Mouse (Mus musculus) ES-Bruce4 (cell line): ENCODE measurements around the gene Spata19. TPM values are rescaled to one million over a fixed set of nuclear protein-coding genes. Genes with fewer than 3 reads are reported as not detected.

ENCODE experiments used
- H3K27ac ChIP-seq: 2 replicates; pipeline ENCODE4 v1.5.1; 2012; ENCODE audit warnings: low read length, inconsistent platforms; ENCODE audit not compliant: insufficient read depth
- H3K27me3 ChIP-seq: 2 replicates; pipeline ENCODE4 v1.6.1; 2012; ENCODE audit warnings: mild to moderate bottlenecking, low read length, inconsistent platforms; ENCODE audit not compliant: control insufficient read depth, poor library complexity, insufficient read depth, severe bottlenecking
- H3K36me3 ChIP-seq: 2 replicates; pipeline ENCODE4 v1.6.1; 2012; ENCODE audit warnings: inconsistent platforms, mild to moderate bottlenecking, low read length, moderate library complexity; ENCODE audit not compliant: control insufficient read depth, poor library complexity, insufficient read depth, severe bottlenecking
- H3K4me1 ChIP-seq: one replicate; pipeline ENCODE4 v1.8.1; 2011; ENCODE audit warnings: low read length; ENCODE audit not compliant: control insufficient read depth, insufficient read depth
- H3K4me3 ChIP-seq: 2 replicates; pipeline ENCODE4 v1.5.1; 2011; ENCODE audit warnings: low read depth, mild to moderate bottlenecking, low read length
- H3K9ac ChIP-seq: 2 replicates; pipeline ENCODE4 v1.6.1; 2012; ENCODE audit warnings: low read depth, mild to moderate bottlenecking, inconsistent platforms; ENCODE audit not compliant: poor library complexity, severe bottlenecking
- H3K9me3 ChIP-seq: replicated peaks from 2 replicates; pipeline ENCODE4 v1.6.1; 2012; ENCODE audit warnings: mild to moderate bottlenecking, low read length, inconsistent platforms; ENCODE audit not compliant: control insufficient read depth, poor library complexity, insufficient read depth, severe bottlenecking
- CTCF ChIP-seq: IDR thresholded peaks from one replicate; pipeline ENCODE4 v1.8.1; 2011; ENCODE audit warnings: low read depth, low read length
- EP300 ChIP-seq: IDR thresholded peaks from 2 replicates; pipeline ENCODE4 v1.6.1; 2011; ENCODE audit warnings: low read depth, low read length; ENCODE audit not compliant: insufficient read depth
- POLR2A ChIP-seq: IDR thresholded peaks from one replicate; pipeline ENCODE4 v1.8.1; 2011; ENCODE audit warnings: low read length; ENCODE audit not compliant: insufficient read depth
- polyA plus RNA-seq: library from polyadenylated mRNA; stranded (reverse); fragments of >200 nt; gene quantifications from 2 replicates; pipeline ENCODE4 v1.2.4, GENCODE M21; 2011; ENCODE audit warnings: low read depth; ENCODE audit not compliant: missing spikeins, insufficient read depth, insufficient read length

Spata19 gene
- polyA plus RNA-seq, 1 experiment = not detected

- no peaks in the 10 kb centered on the region for H3K36me3 ChIP-seq
Observed at GRCm38 (mm10) chr9:27386951-27387350, 9.6 kb upstream of the Spata19 start.

GRCm38 (mm10) chr9:27401169-27401568 is 4.6 kb downstream of the Spata19 start:
- H3K4me1 ChIP-seq = no peaks in the 10 kb centered on the region
- TF ChIP-seq CTCF = no peak
- no peak for TF ChIP-seq POLR2A
- no peak for TF ChIP-seq EP300

More at GRCm38 (mm10) chr9:27386951-27387350, 9.6 kb upstream of the Spata19 start:
- H3K4me1 ChIP-seq = no peaks in the 10 kb centered on the region
- no peak overlapping the region for H3K27ac ChIP-seq
- TF ChIP-seq POLR2A (no peak), EP300 (no peak), CTCF (no peak)
- H3K9me3 ChIP-seq = 0 out of 2 replicates have a peak, but pooled peaks cover 3% of the 10 kb centered on the region
- no peak overlapping the region for H3K4me3 ChIP-seq
- no peaks in the 10 kb centered on the region for H3K27me3 ChIP-seq
- no peak overlapping the region for H3K9ac ChIP-seq

DNA sequence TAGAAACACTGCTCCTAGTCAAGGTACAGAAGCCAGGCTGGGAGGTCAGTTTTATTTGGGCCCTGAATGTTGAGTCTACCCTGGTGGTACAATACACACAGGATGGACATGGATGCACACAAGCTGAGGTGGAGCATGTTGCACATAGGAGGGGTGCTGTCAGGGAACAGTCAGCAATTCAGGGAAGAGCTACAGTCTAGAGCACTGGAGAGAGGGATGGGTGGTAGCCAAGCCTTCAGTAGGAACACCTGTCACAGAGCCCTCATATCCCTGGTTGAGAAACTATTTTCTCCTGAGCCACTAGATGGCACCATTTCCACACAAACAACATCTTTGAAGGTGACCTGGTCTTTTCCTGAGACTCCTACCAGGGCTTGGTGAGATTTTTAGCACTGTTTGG is 13.1 kb downstream of the Spata19 start:
- Histone ChIP-seq H3K4me3 (no peak overlapping the region), H3K4me1 (no peaks in the 10 kb centered on the region), H3K9me3 (no peaks in the 10 kb centered on the region), H3K27ac (no peak overlapping the region), H3K9ac (no peak overlapping the region), H3K27me3 (no peaks in the 10 kb centered on the region), H3K36me3 (no peaks in the 10 kb centered on the region)
- TF ChIP-seq EP300 (no peak), POLR2A (no peak), CTCF (peak; percentile 20)

More at GRCm38 (mm10) chr9:27401169-27401568, 4.6 kb downstream of the Spata19 start:
- Histone ChIP-seq H3K27me3 (no peaks in the 10 kb centered on the region), H3K4me3 (no peak overlapping the region), H3K36me3 (no peaks in the 10 kb centered on the region), H3K27ac (no peak overlapping the region), H3K9me3 (no peaks in the 10 kb centered on the region), H3K9ac (no peak overlapping the region)

- Histone ChIP-seq H3K27me3 (no peaks in the 10 kb centered on the region), H3K9ac (no peak overlapping the region), H3K4me1 (no peaks in the 10 kb centered on the region), H3K36me3 (no peaks in the 10 kb centered on the region), H3K4me3 (peak overlapping the region; percentile 41), H3K9me3 (no peaks in the 10 kb centered on the region), H3K27ac (no peak overlapping the region)
- TF ChIP-seq POLR2A (no peak), CTCF (peak; percentile 91), EP300 (no peak)
Observed at GRCm38 (mm10) chr9:27414058-27414460, 17.5 kb downstream of the Spata19 start.

GRCm38 (mm10) chr9:27424511-27424910 is 27.9 kb downstream of the Spata19 start:
- TF ChIP-seq EP300 (no peak), CTCF (no peak), POLR2A (no peak)
- no peak overlapping the region for H3K4me3 ChIP-seq
- no peaks in the 10 kb centered on the region for H3K27me3 ChIP-seq
- H3K27ac ChIP-seq = no peak overlapping the region
- no peaks in the 10 kb centered on the region for H3K4me1 ChIP-seq
- H3K36me3 ChIP-seq = no peaks in the 10 kb centered on the region
- no peak overlapping the region for H3K9ac ChIP-seq
- H3K9me3 ChIP-seq = no peaks in the 10 kb centered on the region

GRCm38 (mm10) chr9:27428552-27428951 is 32.0 kb downstream of the Spata19 start:
- no peak for TF ChIP-seq POLR2A
- TF ChIP-seq CTCF = no peak
- no peak for TF ChIP-seq EP300
- H3K4me3 ChIP-seq = no peak overlapping the region
- H3K27ac ChIP-seq = no peak overlapping the region
- H3K9me3 ChIP-seq = 0 out of 2 replicates have a peak, but pooled peaks cover 5% of the 10 kb centered on the region
- H3K9ac ChIP-seq = no peak overlapping the region
- no peaks in the 10 kb centered on the region for H3K36me3 ChIP-seq
- H3K4me1 ChIP-seq = no peaks in the 10 kb centered on the region
- H3K27me3 ChIP-seq = no peaks in the 10 kb centered on the region
